Mouse (Mus musculus) kidney, embryonic 16.5 days (tissue): ENCODE measurements around the gene Sptssa. TPM values are rescaled to one million over a fixed set of nuclear protein-coding genes. Genes with fewer than 3 reads are reported as not detected.

Source experiments
- ATAC-seq: fragments of 200-750 bp; cut with Nextera tagmentation; 2 replicates; pipeline ENCODE4 v1.8.0; 2017; ENCODE audit warnings: moderate TSS enrichment; ENCODE audit not compliant: low FRiP score, low TSS enrichment
- H3K27ac ChIP-seq: fragments of 300-500 bp; sonication (generic); 2 replicates; pipeline ENCODE4 v1.5.1; 2014; ENCODE audit warnings: low read length
- H3K27me3 ChIP-seq: fragments of 300-500 bp; sonication (generic); 2 replicates; pipeline ENCODE4 v1.6.1; 2014; ENCODE audit warnings: low read length, control low read depth, mixed read lengths; ENCODE audit not compliant: insufficient read depth
- H3K36me3 ChIP-seq: fragments of 300-500 bp; sonication (generic); 2 replicates; pipeline ENCODE4 v1.6.1; 2014; ENCODE audit warnings: low read length, control low read depth, mixed read lengths; ENCODE audit not compliant: insufficient read depth
- H3K4me1 ChIP-seq: fragments of 300-500 bp; sonication (generic); 2 replicates; pipeline ENCODE4 v1.6.1; 2014; ENCODE audit warnings: low read length, control low read depth, mixed read lengths; ENCODE audit not compliant: insufficient read depth
- H3K4me2 ChIP-seq: fragments of 300-500 bp; sonication (generic); replicated peaks from 2 replicates; pipeline ENCODE4 v1.6.1; 2014; ENCODE audit warnings: low read depth, low read length
- H3K4me3 ChIP-seq: fragments of 300-500 bp; sonication (generic); 2 replicates; pipeline ENCODE4 v1.5.1; 2014; ENCODE audit warnings: mild to moderate bottlenecking, low read length
- H3K9ac ChIP-seq: fragments of 300-500 bp; sonication (generic); replicated peaks from 2 replicates; pipeline ENCODE4 v1.6.1; 2014; ENCODE audit warnings: low read length
- H3K9me3 ChIP-seq: fragments of 300-500 bp; sonication (generic); 2 replicates; pipeline ENCODE4 v1.6.1; 2016; ENCODE audit warnings: low read length, control low read depth
- WGBS: fragments of 180-500 bp; shearing (Covaris S2); extraction: QIAGEN DNeasy Blood & Tissue Kit; methylation state at CpG from one replicate; pipeline ENCODE4 v1.1.7; 2014; 5-methylcytosine and 5-hydroxymethylcytosine counted together
- polyA plus RNA-seq: library from polyadenylated mRNA; unstranded; fragments of >200 nt; fragmentation: Nextera tagmentation; extraction: Ambion mirVana; gene quantifications from 2 replicates; pipeline ENCODE4 v1.2.1, GENCODE M21; 2015

The Sptssa gene
- polyA plus RNA-seq, 1 experiment from 2014 or later: 212 TPM

GRCm38 (mm10) chr12:54643320-54643892, 13.0 kb downstream of the Sptssa start:
- no peak for ATAC-seq
- 40% methylated on average over 5 of the region's 5 CpGs for WGBS

GRCm38 (mm10) chr12:54641374-54641773, 15.0 kb downstream of the Sptssa start:
- WGBS: 97% methylated on average over 4 of the region's 4 CpGs
- Histone ChIP-seq H3K9me3 (0 out of 2 replicates have a peak, but pooled peaks cover 4% of the 10 kb centered on the region), H3K27me3 (no peaks in the 10 kb centered on the region), H3K4me3 (no peak overlapping the region), H3K9ac (no peak overlapping the region), H3K36me3 (peaks cover 3% of the 10 kb centered on the region), H3K4me2 (no peak overlapping the region), H3K27ac (no peak overlapping the region), H3K4me1 (no peaks in the 10 kb centered on the region)
- no peak for ATAC-seq

More at GRCm38 (mm10) chr12:54643320-54643892, 13.0 kb downstream of the Sptssa start:
- Histone ChIP-seq H3K27me3 (no peaks in the 10 kb centered on the region), H3K9me3 (0 out of 2 replicates have a peak, but pooled peaks cover 4% of the 10 kb centered on the region), H3K36me3 (peaks cover 6% of the 10 kb centered on the region), H3K4me2 (no peak overlapping the region), H3K27ac (no peak overlapping the region), H3K4me3 (no peak overlapping the region), H3K4me1 (no peaks in the 10 kb centered on the region), H3K9ac (no peak overlapping the region)

- Histone ChIP-seq H3K4me1 (no peaks in the 10 kb centered on the region), H3K4me3 (no peak overlapping the region), H3K27me3 (no peaks in the 10 kb centered on the region), H3K4me2 (no peak overlapping the region), H3K9me3 (0 out of 2 replicates have a peak, but pooled peaks cover 4% of the 10 kb centered on the region), H3K36me3 (peaks cover 3% of the 10 kb centered on the region; the same call in 1 of the 2 replicates), H3K9ac (no peak overlapping the region), H3K27ac (no peak overlapping the region)
- WGBS: 88% methylated on average over 6 of the region's 6 CpGs
- no peak for ATAC-seq
Measured at GRCm38 (mm10) chr12:54640259-54640658, 16.1 kb downstream of the Sptssa start.

GRCm38 (mm10) chr12:54637033-54637432, 19.3 kb downstream of the Sptssa start:
- no peak overlapping the region for H3K4me2 ChIP-seq
- no peak for ATAC-seq
- H3K4me1 ChIP-seq: no peaks in the 10 kb centered on the region
- no peak overlapping the region for H3K9ac ChIP-seq
- H3K4me3 ChIP-seq: no peak overlapping the region
- no peaks in the 10 kb centered on the region for H3K36me3 ChIP-seq
- WGBS: 54% methylated on average over 1 of the region's 1 CpGs
- no peak overlapping the region for H3K27ac ChIP-seq
- H3K9me3 ChIP-seq: no peaks in the 10 kb centered on the region
- H3K27me3 ChIP-seq: no peaks in the 10 kb centered on the region

GRCm38 (mm10) chr12:54632141-54632540, 24.2 kb downstream of the Sptssa start:
- Histone ChIP-seq H3K9ac (no peak overlapping the region), H3K4me2 (no peak overlapping the region), H3K4me1 (no peaks in the 10 kb centered on the region), H3K9me3 (0 out of 2 replicates have a peak, but pooled peaks cover 4% of the 10 kb centered on the region), H3K27ac (no peak overlapping the region), H3K36me3 (no peaks in the 10 kb centered on the region), H3K27me3 (no peaks in the 10 kb centered on the region), H3K4me3 (no peak overlapping the region)
- ATAC-seq: no peak
- 80% methylated on average over 2 of the region's 2 CpGs for WGBS

GRCm38 (mm10) chr12:54621942-54622341, 34.4 kb downstream of the Sptssa start:
- Histone ChIP-seq H3K36me3 (no peaks in the 10 kb centered on the region), H3K4me3 (no peak overlapping the region), H3K9ac (no peak overlapping the region), H3K9me3 (no peaks in the 10 kb centered on the region), H3K27ac (no peak overlapping the region), H3K27me3 (no peaks in the 10 kb centered on the region), H3K4me2 (no peak overlapping the region), H3K4me1 (no peaks in the 10 kb centered on the region)
- 89% methylated on average over 2 of the region's 2 CpGs for WGBS
- ATAC-seq: no peak

GRCm38 (mm10) chr12:54620042-54620705, 36.2 kb downstream of the Sptssa start:
- WGBS: 72% methylated on average over 13 of the region's 13 CpGs
- ATAC-seq: no peak
- no peak overlapping the region for H3K4me2 ChIP-seq

GRCm38 (mm10) chr12:54608988-54609387, 47.4 kb downstream of the Sptssa start:
- Histone ChIP-seq H3K4me3 (no peak overlapping the region), H3K36me3 (no peaks in the 10 kb centered on the region), H3K4me2 (no peak overlapping the region), H3K9me3 (no peaks in the 10 kb centered on the region), H3K4me1 (0 out of 2 replicates have a peak, but pooled peaks cover 4% of the 10 kb centered on the region), H3K27ac (no peak overlapping the region), H3K9ac (no peak overlapping the region), H3K27me3 (no peaks in the 10 kb centered on the region)
- ATAC-seq: no peak
- 34% methylated on average over 6 of the region's 6 CpGs for WGBS

More at GRCm38 (mm10) chr12:54620042-54620705, 36.2 kb downstream of the Sptssa start:
- Histone ChIP-seq H3K9ac (no peak overlapping the region), H3K4me1 (no peaks in the 10 kb centered on the region), H3K27ac (no peak overlapping the region), H3K27me3 (no peaks in the 10 kb centered on the region), H3K4me3 (no peak overlapping the region), H3K36me3 (no peaks in the 10 kb centered on the region), H3K9me3 (no peaks in the 10 kb centered on the region)

GRCm38 (mm10) chr12:54605203-54605602, 51.2 kb downstream of the Sptssa start:
- no peak for ATAC-seq
- no peak overlapping the region for H3K4me2 ChIP-seq
- no peaks in the 10 kb centered on the region for H3K4me1 ChIP-seq

GRCm38 (mm10) chr12:54603542-54604167, 52.7 kb downstream of the Sptssa start:
- Histone ChIP-seq H3K27ac (no peak overlapping the region), H3K9ac (no peak overlapping the region), H3K27me3 (no peaks in the 10 kb centered on the region), H3K4me2 (no peak overlapping the region), H3K4me1 (no peaks in the 10 kb centered on the region), H3K36me3 (no peaks in the 10 kb centered on the region), H3K9me3 (no peaks in the 10 kb centered on the region), H3K4me3 (no peak overlapping the region)
- 72% methylated on average over 9 of the region's 9 CpGs for WGBS
- ATAC-seq: no peak

More at GRCm38 (mm10) chr12:54605203-54605602, 51.2 kb downstream of the Sptssa start:
- H3K27ac ChIP-seq: no peak overlapping the region
- H3K9ac ChIP-seq: no peak overlapping the region
- 56% methylated on average over 3 of the region's 3 CpGs for WGBS
- H3K36me3 ChIP-seq: no peaks in the 10 kb centered on the region
- no peak overlapping the region for H3K4me3 ChIP-seq
- no peaks in the 10 kb centered on the region for H3K27me3 ChIP-seq
- no peaks in the 10 kb centered on the region for H3K9me3 ChIP-seq
